Mouse (Mus musculus): ENCODE results near the gene Clcnkb.

GRCm38 (mm10) chr4:141387933-141388332 is 27.9 kb downstream of the Clcnkb start:
- TF ChIP-seq POLR2A (IDR thresholded peaks at IDR 0.05; ENCODE audit: control insufficient read depth, low read depth, low read length) (no peak), CTCF (IDR thresholded peaks at IDR 0.05; ENCODE audit: control insufficient read depth, insufficient read depth, insufficient replicate concordance, low read depth, low read length) (no peak)
